Mouse (Mus musculus) lung, adult 2 months (tissue): ENCODE measurements at regions not wholly inside any gene's neighbourhood (a gene's known extent, or its start where the extent isn't known, plus 50 kb on each side); places are given as distances from the start of the nearest gene placed in this dataset.

ENCODE experiments used
- CTCF ChIP-seq: fragments of 200-500 bp; IDR thresholded peaks from 2 replicates; pipeline ENCODE4 v1.5.1; 2011; ENCODE audit warnings: mild to moderate bottlenecking, low read length, control low read depth; ENCODE audit not compliant: insufficient read depth
- POLR2A ChIP-seq: fragments of 200-500 bp; IDR thresholded peaks from 2 replicates; pipeline ENCODE4 v1.6.1; 2011; ENCODE audit warnings: low read depth, mild to moderate bottlenecking, control low read depth, low read length, borderline replicate concordance; ENCODE audit errors: extremely low read depth

- TF ChIP-seq POLR2A: no peak
- TF ChIP-seq CTCF: no peak
These were observed 115.0 kb downstream of the Rab38 start for GRCm38 (mm10) chr7:88544976-88545654.
